Mouse (Mus musculus) C2C12 (cell line): ENCODE measurements around the gene Adam12. TPM values are rescaled to one million over a fixed set of nuclear protein-coding genes. Genes with fewer than 3 reads are reported as not detected.

ENCODE experiments used
- H3K27me3 ChIP-seq: one replicate; pipeline ENCODE4 v1.6.1; 2011; ENCODE audit not compliant: control insufficient read depth, insufficient read depth, insufficient read length
- H3K36me3 ChIP-seq: one replicate; pipeline ENCODE4 v1.6.1; 2011; ENCODE audit not compliant: control insufficient read depth, insufficient read depth
- H3K4me3 ChIP-seq: one replicate; pipeline ENCODE4 v1.5.1; 2011; ENCODE audit warnings: mild to moderate bottlenecking, control low read depth; ENCODE audit not compliant: poor library complexity, insufficient read depth, severe bottlenecking
- H3K79me2 ChIP-seq: one replicate; pipeline ENCODE4 v1.6.1; 2011; ENCODE audit not compliant: control insufficient read depth, insufficient read depth
- H3K79me3 ChIP-seq: one replicate; pipeline ENCODE4 v1.6.1; 2011; ENCODE audit warnings: low read depth, control low read depth
- H3ac ChIP-seq: one replicate; pipeline ENCODE3; 2011; ENCODE audit warnings: low read depth; ENCODE audit not compliant: control insufficient read depth, insufficient read length
- CEBPB ChIP-seq: IDR thresholded peaks from one replicate; pipeline ENCODE4 v1.6.1; 2011; ENCODE audit warnings: low read depth, mild to moderate bottlenecking, control low read depth, moderate library complexity
- CTCF ChIP-seq: IDR thresholded peaks from one replicate; pipeline ENCODE4 v1.5.1; 2011; ENCODE audit not compliant: control insufficient read depth, insufficient read depth, insufficient read length
- FOSL1 ChIP-seq: IDR thresholded peaks from one replicate; pipeline ENCODE4 v1.8.0; 2011; ENCODE audit warnings: mild to moderate bottlenecking, low read length; ENCODE audit not compliant: poor library complexity, insufficient read depth, severe bottlenecking
- MAX ChIP-seq: IDR thresholded peaks from one replicate; pipeline ENCODE4 v1.6.1; 2011; ENCODE audit warnings: mild to moderate bottlenecking, control low read depth
- MYOD1 ChIP-seq: IDR thresholded peaks from one replicate; pipeline ENCODE4 v1.6.1; 2011; ENCODE audit warnings: low read depth; ENCODE audit not compliant: control insufficient read depth, insufficient read length
- MYOG ChIP-seq: IDR thresholded peaks from one replicate; pipeline ENCODE4 v1.6.1; 2011; ENCODE audit not compliant: control insufficient read depth, insufficient read length; ENCODE audit errors: extremely low read depth
- USF1 ChIP-seq: IDR thresholded peaks from one replicate; pipeline ENCODE4 v1.6.1; 2011; ENCODE audit warnings: low read depth, mild to moderate bottlenecking, control low read depth, moderate library complexity
- polyA plus RNA-seq: library from polyadenylated mRNA; unstranded; fragments of >200 nt; fragmentation: generic; extraction: Trizol; gene quantifications from one replicate; pipeline ENCODE4 v1.2.1, GENCODE M21; 2012; ENCODE audit warnings: missing spikeins

The Adam12 gene
- polyA plus RNA-seq, 1 experiment: 14.7 TPM

DNA sequence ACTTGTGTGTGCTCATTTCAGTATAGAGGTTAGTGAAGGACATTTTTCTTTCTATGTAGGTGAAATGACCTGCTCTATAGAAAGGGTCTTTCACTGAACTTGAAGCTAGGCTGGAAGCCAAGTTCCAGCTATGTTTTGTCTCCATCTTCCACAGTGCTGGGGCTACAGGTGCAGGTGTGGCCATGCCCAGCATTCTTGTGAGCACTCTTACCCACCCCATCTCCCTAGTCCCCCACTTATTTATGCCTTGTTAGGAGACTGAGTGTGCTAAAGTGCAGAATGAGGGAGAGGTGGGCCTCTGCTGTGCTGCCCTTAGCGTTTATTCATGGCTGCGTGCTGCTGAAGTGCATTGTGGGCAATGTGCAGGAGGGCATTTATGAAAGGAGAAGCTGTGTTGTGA is 198.0 kb downstream of the Adam12 start:
- no peak for TF ChIP-seq MYOG
- no peak for TF ChIP-seq MYOD1
- H3K79me3 ChIP-seq: no peaks in the 10 kb centered on the region
- H3K36me3 ChIP-seq: no peaks in the 10 kb centered on the region
- H3K27me3 ChIP-seq: no peaks in the 10 kb centered on the region
- no peak overlapping the region for H3K4me3 ChIP-seq
- no peaks in the 10 kb centered on the region for H3K79me2 ChIP-seq
- no peak overlapping the region for H3ac ChIP-seq

- no peaks in the 10 kb centered on the region for H3K79me3 ChIP-seq
These were observed 199.0 kb downstream of the Adam12 start for GRCm38 (mm10) chr7:134032959-134033366.

DNA sequence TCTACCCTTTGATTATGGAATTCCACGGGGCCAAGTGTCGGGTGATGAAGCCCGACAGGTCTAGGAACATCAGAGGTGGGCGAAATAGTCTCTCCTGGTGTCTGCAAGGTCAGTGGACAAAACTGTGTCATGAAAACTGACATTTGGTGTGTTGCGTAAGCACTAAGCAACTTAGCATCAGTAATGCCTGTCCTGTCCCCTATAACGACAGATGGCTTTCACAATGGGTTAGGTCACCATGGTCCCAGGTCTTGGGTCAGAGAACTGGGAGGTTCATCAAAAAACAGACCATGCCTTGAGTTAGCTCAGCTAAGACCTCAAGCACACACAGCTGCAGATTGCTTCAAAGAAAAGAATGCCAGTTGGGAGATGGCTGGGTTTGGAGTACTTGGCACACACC is 200.2 kb downstream of the Adam12 start:
- no peak overlapping the region for H3ac ChIP-seq
- H3K4me3 ChIP-seq: no peak overlapping the region
- H3K27me3 ChIP-seq: no peaks in the 10 kb centered on the region
- no peaks in the 10 kb centered on the region for H3K36me3 ChIP-seq
- H3K79me2 ChIP-seq: no peaks in the 10 kb centered on the region
- TF ChIP-seq CEBPB (peak; percentile 31), MYOD1 (no peak)
- no peaks in the 10 kb centered on the region for H3K79me3 ChIP-seq

More at GRCm38 (mm10) chr7:134032959-134033366, 199.0 kb downstream of the Adam12 start:
- TF ChIP-seq MYOD1 (peak; percentile 37), USF1 (no peak), CTCF (no peak), CEBPB (no peak), MAX (peak; percentile 71), MYOG (no peak)
- Histone ChIP-seq H3ac (no peak overlapping the region), H3K4me3 (no peak overlapping the region), H3K79me2 (no peaks in the 10 kb centered on the region), H3K27me3 (no peaks in the 10 kb centered on the region), H3K36me3 (no peaks in the 10 kb centered on the region)

- TF ChIP-seq MYOG (no peak), CEBPB (no peak), MYOD1 (no peak), USF1 (no peak), FOSL1 (no peak), MAX (no peak), CTCF (no peak)
- Histone ChIP-seq H3K79me3 (no peaks in the 10 kb centered on the region), H3K27me3 (no peaks in the 10 kb centered on the region), H3K79me2 (no peaks in the 10 kb centered on the region), H3K36me3 (no peaks in the 10 kb centered on the region), H3ac (no peak overlapping the region), H3K4me3 (no peak overlapping the region)
These were observed 200.7 kb downstream of the Adam12 start for GRCm38 (mm10) chr7:134031256-134031655.

GRCm38 (mm10) chr7:134028281-134028830 is 203.6 kb downstream of the Adam12 start:
- no peak overlapping the region for H3K4me3 ChIP-seq
- H3ac ChIP-seq: no peak overlapping the region
- no peaks in the 10 kb centered on the region for H3K27me3 ChIP-seq
- no peaks in the 10 kb centered on the region for H3K36me3 ChIP-seq
- H3K79me3 ChIP-seq: no peaks in the 10 kb centered on the region
- no peaks in the 10 kb centered on the region for H3K79me2 ChIP-seq
- TF ChIP-seq MYOD1 (no peak), USF1 (no peak), MYOG (no peak), MAX (no peak), FOSL1 (no peak), CTCF (no peak), CEBPB (no peak)

DNA sequence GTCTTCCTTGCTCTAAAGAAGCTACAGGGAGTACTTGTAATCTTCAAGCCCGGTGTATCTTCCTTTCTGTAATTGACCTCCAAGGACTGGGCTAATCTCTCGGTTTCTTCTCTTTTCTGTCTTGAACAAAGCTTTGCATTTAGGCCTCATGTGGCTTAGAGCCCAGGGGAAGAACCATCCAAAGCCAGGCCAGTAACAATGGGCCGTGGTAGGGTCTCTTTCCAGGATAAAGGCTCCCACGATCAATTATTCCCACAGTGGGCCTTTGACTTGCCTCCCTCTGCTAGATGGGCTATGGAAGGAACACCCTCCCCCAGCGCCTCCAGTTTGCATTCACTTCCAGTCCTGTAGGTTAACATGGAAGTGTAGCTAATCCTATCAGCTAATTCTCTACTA is 204.9 kb downstream of the Adam12 start:
- H3K79me3 ChIP-seq: no peaks in the 10 kb centered on the region

More for the DNA sequence above, 204.9 kb downstream of the Adam12 start:
- H3K79me2 ChIP-seq: no peaks in the 10 kb centered on the region
- TF ChIP-seq MAX (no peak), FOSL1 (no peak), CEBPB (no peak), MYOD1 (no peak), USF1 (no peak), MYOG (no peak), CTCF (no peak)
- H3ac ChIP-seq: no peak overlapping the region
- no peak overlapping the region for H3K4me3 ChIP-seq
- H3K36me3 ChIP-seq: no peaks in the 10 kb centered on the region
- no peaks in the 10 kb centered on the region for H3K27me3 ChIP-seq
